Mouse (Mus musculus) urinary bladder, postnatal 10 days (tissue): ENCODE measurements around the gene Camta1.

Experiments
- DNase-seq: peaks from one replicate; pipeline ENCODE4 v3.0.0; 2022; ENCODE audit warnings: low spot score

The Camta1 gene

GRCm38 (mm10) chr4:151604481-151604880 lies 257.2 kb downstream of the Camta1 start:
- peak; percentile 58 for DNase-seq

DNA sequence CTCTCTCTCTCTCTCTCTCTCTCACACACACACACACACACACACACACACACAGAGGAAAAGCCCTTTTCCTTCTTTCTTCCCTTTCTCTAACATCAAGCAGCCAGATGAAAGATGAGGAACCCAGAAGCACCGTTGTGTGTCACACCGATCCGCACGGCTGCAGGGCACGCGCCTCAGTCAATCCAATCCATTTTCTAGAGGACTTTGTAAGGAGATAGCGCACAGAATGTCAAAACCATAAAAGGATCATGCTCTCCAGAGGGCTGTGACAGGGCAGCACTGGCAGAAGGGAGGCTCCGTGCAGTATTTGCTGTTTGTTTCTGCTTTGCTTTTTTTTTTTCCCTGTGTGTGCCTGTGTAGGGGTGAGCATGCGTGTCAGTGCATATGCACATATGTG lies 258.1 kb downstream of the Camta1 start:
- DNase-seq = no peak

- no peak for DNase-seq
Observed at GRCm38 (mm10) chr4:151595116-151595515, 266.6 kb downstream of the Camta1 start.

DNA sequence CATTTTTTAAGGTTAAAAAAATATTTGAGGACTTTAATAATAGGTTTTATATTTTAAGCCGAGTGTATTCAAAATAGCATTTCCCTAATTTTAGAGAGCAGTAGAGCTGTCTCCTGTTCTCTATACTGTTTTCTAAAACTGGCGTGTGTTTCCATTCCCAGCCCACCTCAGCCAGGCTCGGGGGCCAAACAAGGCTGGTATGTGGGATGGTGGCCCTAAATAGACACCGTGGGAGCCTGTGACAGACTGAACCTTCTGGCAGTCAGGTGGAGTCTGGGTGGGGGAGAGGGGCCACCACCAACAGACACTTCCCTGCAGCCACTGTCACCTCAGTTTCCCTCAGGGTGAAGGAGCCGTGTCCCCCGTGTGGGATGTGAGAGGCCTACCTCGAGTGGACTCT lies 268.6 kb downstream of the Camta1 start:
- DNase-seq = no peak

GRCm38 (mm10) chr4:151586074-151586473 lies 275.6 kb downstream of the Camta1 start:
- DNase-seq = no peak

DNA sequence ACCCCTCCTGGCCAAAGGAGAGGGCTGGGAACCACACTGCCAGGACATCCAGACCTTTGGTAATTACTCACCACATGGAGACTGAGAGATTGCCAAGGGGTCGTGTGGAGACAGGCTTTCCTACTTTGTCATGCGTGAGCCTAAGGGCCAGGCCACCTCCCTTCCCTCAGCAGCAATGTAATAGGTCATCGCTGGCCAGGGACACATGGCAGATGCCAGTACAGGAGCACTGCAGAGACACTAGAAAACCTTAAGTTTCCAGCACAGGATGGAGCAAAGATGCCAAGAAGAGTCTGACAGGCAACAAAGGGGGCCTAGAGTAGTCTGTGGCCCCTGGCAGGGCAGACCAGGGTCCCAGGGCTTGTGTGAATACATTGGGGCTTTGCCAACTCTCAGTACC lies 283.7 kb downstream of the Camta1 start:
- no peak for DNase-seq

DNA sequence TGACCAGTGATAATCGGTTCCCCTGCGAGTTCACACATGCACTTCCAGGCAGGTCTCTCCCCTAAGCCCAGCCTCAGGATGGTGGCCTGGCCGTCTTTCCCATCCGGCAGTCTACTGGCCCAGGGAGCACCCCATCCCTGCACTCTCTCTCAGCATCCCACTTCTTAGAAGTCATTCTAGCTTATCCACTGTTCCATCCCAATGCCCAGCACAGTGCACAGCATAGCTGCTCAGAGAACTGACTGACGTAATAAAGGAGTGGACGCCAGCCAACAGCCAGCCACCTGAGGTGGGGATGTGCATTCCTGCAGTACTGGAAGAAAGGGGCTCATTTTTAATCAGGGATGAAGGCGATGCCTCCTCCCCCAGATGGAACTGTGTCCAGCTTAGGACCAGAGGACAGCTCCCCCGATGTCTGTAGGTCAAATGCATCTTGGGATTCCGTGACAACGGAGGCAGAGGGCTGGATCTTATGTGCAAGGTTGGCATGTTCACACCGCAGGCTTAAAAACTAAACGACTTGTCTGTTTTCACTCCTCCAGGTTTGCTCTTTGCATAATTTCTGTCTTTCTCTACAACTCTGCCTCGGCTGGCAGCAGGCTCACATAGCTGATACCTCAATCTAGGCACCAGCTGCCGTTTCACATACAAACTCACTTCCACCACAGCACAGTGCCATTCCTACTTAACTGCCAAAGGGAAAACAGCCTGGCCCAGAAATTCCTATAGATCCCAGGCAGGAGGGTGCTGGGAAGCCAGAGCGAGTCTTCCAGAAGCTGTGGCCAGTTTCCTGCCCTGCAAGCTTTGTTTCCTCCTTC lies 285.2 kb downstream of the Camta1 start:
- no peak for DNase-seq

DNA sequence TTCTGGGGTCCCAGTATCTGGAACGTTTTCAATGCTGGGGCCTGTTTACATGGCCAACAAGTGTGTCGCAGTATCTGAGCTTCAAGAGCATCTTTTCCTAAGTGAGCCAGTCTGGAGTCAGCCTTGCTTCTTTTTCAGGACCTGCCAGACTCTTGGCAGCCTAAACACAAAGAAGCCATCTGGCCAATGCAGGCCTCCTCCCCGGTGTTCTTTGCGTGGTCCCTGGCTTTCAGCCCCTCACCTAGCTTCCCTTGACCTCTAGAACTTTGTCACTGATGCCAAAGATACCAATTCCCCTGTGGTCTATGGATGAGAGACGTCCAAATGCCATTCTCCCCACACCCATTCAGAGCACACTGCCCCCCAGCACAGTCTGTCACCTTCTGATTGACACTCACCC lies 289.0 kb downstream of the Camta1 start:
- no peak for DNase-seq

GRCm38 (mm10) chr4:151569586-151569985 lies 292.1 kb downstream of the Camta1 start:
- DNase-seq = no peak

DNA sequence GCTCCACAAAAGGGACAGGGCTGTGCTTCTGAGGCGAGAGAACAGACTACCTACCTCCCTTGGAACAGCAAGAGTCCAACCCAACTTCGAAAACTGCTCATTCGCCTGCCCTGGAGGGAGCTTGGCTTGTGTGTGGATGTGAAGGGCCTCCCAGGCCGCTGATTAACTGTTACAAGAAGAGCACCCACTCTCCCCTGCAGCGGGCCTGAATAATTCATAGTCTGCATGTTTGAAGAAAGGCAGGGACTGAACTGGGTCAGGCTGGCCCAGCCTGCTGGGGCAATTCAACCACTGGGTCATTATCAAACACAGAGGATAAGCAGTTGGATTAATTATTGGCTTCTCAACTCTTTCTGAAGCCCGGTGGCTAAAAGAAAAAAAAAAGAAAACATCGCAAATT lies 292.8 kb downstream of the Camta1 start:
- DNase-seq = no peak

GRCm38 (mm10) chr4:151567105-151567504 lies 294.6 kb downstream of the Camta1 start:
- no peak for DNase-seq

- DNase-seq = no peak
Observed at GRCm38 (mm10) chr4:151555505-151555904, 306.2 kb downstream of the Camta1 start.

GRCm38 (mm10) chr4:151549523-151549922 lies 312.2 kb downstream of the Camta1 start:
- DNase-seq = no peak

DNA sequence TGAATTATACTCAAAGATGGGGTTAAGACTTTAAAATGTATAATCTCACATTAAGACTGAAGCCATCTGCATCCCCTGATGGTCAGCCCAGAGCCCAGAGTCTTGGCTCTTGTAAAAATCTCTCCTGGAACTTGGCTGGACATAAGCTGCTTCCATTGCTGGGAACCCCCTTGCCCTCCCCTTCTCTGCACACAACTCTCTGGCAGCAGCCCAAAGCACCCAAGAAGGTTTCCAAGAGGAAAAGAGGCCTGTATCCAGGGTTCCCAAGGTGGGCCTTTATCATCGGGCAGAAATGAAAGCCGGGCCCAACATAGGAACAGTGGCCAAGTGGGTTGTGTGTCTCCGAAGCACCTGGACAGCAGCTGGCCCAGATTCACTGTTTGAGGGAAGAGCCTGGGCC lies 316.2 kb downstream of the Camta1 start:
- no peak for DNase-seq

DNA sequence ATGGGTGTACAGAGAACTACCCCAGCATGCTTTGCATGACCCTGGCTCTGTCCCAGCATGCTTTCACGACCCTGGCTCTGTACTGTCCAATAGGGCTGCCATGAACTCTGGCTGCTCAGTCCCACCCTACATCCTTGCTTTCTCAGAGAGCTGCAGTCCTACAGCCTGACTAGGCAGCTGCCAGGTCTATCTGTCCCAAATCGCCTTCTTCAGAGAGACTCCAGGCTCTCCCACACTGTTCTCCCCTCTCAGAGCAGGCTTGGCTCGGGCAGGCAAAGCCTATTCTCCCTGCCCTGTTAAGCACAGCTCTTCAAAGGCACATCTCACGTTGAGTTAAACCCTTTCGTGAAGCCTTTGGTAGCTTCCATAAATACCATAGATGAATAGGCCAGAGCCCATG lies 317.5 kb downstream of the Camta1 start:
- DNase-seq = no peak

DNA sequence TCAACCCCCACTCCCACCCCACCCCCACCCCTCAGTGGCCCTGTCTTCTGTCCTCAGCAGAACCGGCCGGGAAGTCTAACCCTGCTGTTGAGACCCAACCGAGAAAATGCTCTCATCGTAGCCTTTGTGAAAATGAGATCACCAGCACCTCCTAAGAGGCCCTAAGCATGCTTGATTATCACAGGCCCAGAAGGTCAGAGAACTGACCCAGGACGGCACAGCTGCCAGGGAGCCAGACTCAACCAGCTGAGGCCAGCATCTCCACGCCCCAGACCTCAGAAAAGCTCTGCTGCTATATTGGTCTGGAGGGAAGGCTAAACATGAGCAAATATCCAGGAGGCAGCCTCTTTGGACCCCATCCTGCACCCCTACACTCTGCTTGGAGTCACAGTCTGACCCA lies 321.1 kb downstream of the Camta1 start:
- no peak for DNase-seq

- no peak for DNase-seq
Observed at GRCm38 (mm10) chr4:151539881-151540280, 321.8 kb downstream of the Camta1 start.

DNA sequence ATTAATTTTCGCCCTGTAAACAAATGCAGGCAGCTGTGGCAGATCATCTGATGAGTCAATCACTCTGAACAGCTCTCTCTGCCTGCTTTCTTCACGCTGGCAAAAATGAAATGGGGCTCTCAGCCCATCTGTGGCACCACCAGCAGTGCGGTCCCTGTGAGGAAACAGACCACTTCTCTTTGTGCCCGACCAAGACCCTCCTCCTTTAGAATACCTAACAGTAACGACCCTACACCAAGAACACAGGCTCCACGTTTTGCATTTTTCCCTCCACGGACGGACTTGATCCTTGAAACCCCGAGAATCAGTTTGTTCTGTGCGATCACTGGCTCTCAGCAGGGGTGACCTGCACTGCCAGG lies 322.5 kb downstream of the Camta1 start:
- DNase-seq = no peak

- DNase-seq = no peak
Observed at GRCm38 (mm10) chr4:151538446-151539166, 323.1 kb downstream of the Camta1 start.

DNA sequence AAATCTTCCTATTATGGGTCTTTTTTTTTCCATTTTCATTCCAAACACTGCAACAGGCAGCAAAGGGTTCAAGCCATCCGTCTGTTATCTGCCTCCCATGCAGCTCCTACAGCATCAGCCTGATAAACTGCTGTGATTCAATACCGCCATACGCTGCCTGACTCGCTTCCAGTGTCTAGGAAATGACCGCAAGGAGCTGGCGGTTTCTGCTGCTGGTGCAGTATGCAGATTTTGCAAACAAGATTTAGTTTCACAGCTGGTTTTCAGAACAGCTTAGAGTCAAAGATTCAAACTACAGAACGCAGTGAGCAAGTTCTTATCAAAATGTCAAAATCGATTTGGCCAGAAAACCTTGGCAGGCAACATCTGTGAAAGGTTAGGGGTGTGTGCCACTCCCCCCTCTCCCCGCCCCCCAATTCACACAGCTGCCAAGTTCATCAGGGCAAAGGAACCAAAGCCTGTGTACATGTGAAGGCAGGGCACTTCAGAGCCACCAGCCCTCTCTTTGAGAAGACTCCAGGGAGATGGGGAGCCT lies 325.7 kb downstream of the Camta1 start:
- DNase-seq = no peak

DNA sequence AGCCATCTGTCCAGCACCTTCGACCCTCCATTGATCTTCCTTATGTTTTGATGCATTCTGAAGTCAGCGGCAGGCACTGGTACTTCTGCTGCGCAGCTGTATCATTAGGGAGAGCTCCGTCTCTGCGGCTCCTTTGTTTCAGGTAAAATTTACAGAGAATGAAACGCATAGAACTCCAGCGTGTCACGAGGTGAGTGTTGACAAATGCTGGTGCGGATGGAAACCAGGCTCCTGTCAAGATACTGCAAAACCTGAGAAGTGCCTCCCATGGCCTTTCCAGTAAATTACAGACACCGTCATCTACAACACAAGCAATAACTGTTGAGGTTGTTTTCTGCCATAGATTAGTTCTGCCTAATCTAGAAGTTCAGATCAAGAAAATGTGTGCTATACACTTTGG lies 328.2 kb downstream of the Camta1 start:
- DNase-seq = no peak

DNA sequence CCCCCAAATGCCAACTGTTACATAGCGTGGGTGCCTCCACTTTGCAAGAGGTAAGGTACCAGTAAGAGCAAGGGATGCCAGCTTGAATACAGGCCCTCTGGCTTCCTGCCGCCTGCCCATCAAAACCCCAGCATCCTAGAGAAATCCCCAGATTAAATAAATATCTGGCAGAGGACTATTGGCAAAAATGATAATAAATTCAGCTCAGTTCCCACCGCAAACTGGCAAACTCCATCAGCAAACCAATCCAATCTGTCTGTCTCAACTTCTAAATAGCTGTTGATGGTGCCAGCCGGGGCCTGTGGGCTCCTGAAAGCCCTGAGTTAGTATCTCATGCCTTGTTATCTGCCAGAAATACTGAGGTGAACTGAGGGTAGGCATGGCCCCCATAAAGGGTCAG lies 333.2 kb downstream of the Camta1 start:
- no peak for DNase-seq

DNA sequence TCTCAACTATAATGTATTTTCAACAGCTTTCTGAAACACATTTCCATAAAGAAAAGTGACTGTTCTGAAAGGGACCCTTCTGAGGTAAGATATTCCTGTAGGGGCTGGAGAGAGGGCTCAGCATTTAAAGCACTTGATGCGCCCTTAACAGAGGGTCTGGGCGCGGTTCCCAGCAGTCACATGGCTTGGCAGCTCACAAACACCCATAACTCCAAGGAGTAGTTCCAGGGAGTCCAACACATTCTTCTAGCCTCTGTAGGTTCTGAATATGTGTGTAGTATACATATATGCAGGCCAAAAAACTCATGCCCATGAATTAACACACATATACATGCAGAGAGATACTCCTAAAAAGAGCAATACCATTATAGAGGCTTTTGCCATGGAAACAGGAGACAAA lies 333.9 kb downstream of the Camta1 start:
- no peak for DNase-seq
